Mouse (Mus musculus) brain, embryonic 14.5 days (tissue): ENCODE results near the gene Prox1. TPM values are rescaled to one million over a fixed set of nuclear protein-coding genes. Genes with fewer than 3 reads are reported as not detected.

ENCODE experiments used
- DNase-seq: peaks from one replicate; pipeline ENCODE4 v3.0.0-alpha.2; 2011; ENCODE audit warnings: low read depth
- CTCF ChIP-seq: fragments of 200-500 bp; IDR thresholded peaks from 2 replicates; pipeline ENCODE4 v1.5.1; 2012; ENCODE audit warnings: inconsistent platforms, mild to moderate bottlenecking, moderate library complexity, borderline replicate concordance; ENCODE audit not compliant: insufficient read depth, insufficient read length; ENCODE audit errors: extremely low read depth
- POLR2A ChIP-seq: fragments of 200-500 bp; IDR thresholded peaks from 2 replicates; pipeline ENCODE4 v1.6.1; 2012; ENCODE audit warnings: mild to moderate bottlenecking, inconsistent platforms, borderline replicate concordance; ENCODE audit not compliant: poor library complexity, insufficient read depth, insufficient read length, severe bottlenecking; ENCODE audit errors: extremely low read depth
- polyA plus RNA-seq: library from polyadenylated mRNA; depleted of rRNA; stranded (reverse); fragments of >200 nt; gene quantifications from 2 replicates; pipeline ENCODE4 v1.2.3, GENCODE M21; 2012

Gene Prox1
- polyA plus RNA-seq, 1 experiment = 14.5 TPM

DNA sequence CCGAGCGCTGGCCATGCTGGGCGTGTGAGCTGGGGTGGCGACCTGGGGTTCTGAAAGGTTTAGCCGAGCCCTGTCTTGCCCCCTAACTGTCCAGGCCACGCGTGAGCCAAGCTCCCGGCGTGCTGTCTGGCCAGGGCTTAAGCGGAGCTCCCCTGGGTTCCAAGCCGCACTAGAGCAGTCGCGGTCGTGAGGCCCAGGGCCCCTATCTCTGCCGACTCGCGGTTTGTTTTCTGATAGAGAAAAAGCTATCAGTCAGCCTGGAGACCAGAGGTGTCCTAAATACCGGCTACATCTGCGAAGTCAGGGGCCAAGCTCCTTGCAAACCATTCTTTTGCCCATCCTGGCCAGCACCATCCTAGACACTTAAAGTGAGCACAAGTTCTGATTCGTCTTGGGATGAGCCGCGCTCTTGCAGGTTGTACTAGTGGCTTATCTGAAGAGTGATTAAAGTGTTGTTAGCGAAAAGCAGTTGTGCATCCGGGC lies 2.5 kb upstream of the Prox1 start:
- DNase-seq = peak; percentile 50
- TF ChIP-seq CTCF (no peak), POLR2A (no peak)

DNA sequence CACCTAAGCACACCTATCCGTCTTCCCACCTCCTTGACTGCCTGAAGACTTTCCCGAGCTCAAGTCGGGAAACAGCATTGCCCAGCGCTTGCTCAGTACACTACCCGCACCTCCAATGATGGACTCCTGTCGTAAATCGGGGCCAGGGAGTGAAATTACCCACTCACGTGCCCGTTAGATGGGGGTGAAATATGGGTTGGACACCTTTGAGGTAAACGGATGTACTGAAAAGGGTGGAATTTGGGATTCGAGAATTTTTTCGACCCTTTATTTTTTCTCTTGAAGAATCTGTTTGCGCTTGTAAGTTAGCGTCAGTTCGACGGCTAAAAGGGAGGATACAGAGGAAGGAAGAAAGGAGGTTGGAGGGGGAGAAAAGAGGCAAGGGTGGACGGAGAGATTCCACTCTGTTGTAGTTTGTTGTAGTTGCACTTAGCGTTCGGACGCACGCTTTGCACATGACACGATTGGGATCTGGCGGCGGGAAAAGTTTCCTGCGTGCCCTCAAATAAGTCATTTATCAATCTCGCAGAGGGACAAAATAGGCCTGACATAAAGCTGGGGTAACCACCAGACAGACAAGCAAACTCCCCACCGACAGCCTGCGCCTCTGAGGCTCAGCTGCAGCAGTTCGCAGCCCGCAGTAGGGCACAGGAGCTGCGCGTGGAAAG lies 1.9 kb upstream of the Prox1 start:
- no peak for DNase-seq

DNA sequence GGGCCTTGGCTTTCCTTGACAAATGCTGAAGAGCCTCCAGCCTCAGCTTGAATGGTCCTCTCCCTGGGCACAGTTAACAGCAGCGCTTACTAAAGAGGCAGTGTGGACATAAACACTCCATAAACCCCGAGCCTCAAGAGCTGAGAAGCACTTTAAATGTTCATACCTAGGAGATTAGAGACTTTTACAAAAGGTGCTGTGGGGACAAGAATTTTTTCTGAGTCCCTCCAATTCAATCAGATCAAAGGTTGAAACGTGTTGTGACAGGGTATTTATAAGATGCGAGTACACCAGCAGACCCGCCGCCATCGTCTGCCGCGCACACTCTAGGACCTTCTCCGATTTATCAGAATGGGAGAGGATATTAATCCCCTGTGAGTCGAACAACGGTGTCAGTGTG lies 1.2 kb upstream of the Prox1 start:
- no peak for TF ChIP-seq CTCF
- TF ChIP-seq POLR2A = no peak
- peak; percentile 46 for DNase-seq

More for the DNA sequence above, 1.9 kb upstream of the Prox1 start:
- TF ChIP-seq CTCF (no peak), POLR2A (no peak)

DNA sequence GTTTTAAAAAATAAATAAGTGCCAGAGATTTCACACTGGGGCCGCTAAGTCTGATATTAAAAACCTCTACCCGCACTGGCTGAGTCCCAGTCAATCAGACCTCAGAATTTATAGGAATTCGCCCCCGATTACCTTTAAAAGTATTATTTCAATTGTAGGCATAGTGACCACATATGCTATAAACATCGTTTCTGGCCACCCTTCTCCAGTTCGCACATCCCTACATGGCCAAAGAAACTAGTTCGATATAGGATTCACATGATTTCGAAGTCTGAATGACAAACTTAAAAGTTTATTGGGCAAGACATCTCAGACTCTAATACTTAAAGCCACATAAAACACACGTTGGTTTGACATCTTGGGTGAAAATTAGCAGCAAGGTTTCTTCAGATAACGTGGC lies 827 bp upstream of the Prox1 start:
- TF ChIP-seq POLR2A (no peak), CTCF (no peak)
- DNase-seq = no peak

DNA sequence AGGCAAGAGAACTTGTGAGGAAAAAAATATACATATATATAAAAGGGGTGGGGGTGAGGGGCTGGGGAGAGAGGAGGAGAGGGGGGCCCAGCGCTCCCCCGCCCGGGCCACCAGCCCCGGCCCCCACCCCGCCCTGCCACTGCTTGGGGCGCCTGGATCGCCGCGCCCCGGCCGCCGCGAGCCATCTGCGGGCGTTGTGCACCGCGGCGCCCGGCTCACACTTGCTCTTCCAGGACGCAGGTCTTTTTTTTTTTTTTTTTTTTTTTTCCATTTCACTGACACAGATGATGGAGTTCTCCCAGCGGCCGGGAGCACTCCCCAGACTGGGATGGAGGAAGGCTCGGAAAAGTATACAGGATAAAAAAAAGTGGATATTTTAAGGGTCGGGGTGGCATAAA lies 304 bp upstream of the Prox1 start:
- no peak for TF ChIP-seq CTCF
- TF ChIP-seq POLR2A = no peak
- no peak for DNase-seq

DNA sequence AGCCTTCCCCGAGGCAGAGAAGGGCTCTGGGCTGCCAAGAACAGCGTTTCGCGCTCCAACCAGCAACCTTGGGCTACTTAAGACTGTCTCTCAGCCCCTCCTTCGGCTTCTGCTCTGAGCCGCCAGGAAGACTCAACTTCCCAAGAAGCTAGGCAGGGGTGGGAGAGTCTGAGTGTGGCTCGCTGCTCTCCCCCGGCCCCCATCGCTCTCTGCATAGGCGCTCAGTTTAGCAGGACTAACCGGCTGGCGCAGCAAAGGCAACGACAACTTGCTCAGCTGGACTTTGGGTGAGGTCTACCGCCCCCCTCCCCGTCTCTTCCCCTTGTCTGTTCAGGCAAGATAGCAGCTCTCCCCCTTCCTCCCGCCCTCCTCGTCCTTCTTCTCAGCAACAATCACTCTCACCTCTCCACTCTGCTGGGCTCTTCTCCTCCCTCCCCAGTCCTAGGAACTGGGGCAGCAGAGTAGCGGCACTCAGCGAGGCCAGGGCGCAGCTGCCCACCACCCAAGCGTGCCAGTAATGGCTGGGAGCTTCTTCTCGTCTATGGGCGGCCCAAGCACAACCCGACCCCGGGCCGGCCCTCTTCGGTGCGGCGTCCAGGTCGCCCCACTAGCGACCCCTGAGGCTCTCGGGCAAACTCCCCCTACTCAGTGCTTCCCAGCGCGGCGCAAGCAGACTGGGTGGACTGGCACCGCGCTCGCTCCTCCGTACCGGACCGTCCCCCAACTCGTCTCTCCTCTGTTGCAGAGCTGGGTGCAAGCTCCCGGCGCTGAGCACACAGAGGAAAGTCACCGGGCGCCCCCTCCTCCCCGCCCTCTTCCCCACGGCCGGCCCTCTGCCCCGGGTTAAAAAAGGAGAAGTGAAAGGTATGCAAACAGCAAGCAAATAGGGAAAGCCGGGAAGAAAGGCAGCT lies 1.5 kb downstream of the Prox1 start:
- TF ChIP-seq POLR2A = no peak
- TF ChIP-seq CTCF = no peak
- DNase-seq = peak; percentile 71

DNA sequence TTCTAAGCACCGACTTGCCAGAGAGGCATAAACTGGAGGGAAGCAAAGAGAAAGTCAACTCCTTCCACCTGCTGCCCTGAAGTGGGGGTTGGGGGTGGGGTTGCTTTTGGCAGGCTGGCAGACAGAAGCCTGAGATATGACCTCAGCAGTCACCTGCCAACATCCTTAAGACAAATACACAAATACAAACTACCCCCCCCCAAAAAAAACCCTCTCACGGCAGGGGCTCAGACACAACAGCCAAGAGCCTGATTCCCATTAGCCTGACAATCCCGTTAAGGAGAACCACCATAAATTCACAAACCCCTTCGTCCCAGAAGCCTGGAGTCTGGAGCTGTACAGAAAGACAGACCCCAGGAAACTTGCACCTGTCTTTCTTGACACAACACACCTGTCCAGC lies 2.4 kb downstream of the Prox1 start:
- no peak for TF ChIP-seq CTCF
- TF ChIP-seq POLR2A = no peak
- DNase-seq = peak; percentile 52

DNA sequence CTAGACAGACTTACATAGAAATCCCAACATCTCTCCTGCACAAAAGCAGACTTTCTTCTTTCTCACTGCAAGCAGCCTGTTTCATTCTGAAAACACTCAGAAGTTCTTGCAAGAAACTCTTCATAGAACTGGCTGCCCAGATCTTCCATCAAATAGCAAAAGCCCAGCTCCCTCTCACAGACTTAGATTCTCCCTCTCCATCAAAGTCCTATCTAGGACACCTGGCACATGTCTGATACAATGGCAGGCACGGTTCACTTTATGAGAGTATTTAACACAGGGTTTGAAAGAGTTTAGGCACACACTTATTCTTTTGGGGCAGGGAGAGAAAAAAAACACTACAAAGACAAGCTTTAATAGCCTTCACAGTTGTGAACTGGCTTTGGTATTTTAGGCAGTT lies 2.9 kb downstream of the Prox1 start:
- no peak for TF ChIP-seq CTCF
- TF ChIP-seq POLR2A = no peak
- DNase-seq = no peak

DNA sequence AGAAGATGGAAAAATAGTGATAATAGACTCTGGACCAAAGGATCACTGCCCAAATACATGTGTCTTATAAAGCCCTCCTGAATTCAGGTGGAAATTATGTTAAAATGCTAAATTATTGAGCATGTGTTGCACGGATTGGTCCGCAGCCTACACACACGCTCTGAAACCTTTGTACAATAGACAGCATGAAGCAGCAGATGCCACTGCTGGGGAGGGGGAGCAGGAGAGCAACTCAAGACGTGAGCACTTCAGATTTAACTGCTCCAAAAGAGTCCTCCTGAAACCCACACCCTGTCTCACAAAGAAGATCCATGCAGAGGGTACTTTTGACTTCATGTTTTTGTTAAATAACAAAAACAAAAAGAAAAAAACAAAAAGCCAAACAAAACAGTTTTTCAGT lies 5.0 kb downstream of the Prox1 start:
- TF ChIP-seq POLR2A (no peak), CTCF (no peak)
- peak; percentile 67 for DNase-seq

DNA sequence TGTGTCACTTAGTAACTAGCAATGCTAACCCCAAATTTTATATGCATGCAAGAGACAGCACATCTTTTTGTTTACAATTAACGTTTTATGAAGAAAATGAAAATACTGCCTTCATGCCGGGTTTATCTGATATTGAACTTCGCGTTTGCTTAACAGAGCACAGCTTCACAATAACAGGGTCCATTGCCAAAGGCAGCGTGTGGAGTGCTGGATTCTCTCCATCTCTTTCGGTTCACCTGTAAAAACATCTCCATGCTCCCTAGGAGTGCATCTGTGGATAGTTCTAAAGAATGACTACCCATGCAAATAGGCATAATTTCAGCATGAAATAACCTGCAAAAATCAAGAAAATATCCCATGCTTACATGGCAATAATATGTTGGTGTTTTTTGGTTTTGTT lies 7.0 kb downstream of the Prox1 start:
- DNase-seq = no peak
- TF ChIP-seq CTCF (no peak), POLR2A (no peak)

DNA sequence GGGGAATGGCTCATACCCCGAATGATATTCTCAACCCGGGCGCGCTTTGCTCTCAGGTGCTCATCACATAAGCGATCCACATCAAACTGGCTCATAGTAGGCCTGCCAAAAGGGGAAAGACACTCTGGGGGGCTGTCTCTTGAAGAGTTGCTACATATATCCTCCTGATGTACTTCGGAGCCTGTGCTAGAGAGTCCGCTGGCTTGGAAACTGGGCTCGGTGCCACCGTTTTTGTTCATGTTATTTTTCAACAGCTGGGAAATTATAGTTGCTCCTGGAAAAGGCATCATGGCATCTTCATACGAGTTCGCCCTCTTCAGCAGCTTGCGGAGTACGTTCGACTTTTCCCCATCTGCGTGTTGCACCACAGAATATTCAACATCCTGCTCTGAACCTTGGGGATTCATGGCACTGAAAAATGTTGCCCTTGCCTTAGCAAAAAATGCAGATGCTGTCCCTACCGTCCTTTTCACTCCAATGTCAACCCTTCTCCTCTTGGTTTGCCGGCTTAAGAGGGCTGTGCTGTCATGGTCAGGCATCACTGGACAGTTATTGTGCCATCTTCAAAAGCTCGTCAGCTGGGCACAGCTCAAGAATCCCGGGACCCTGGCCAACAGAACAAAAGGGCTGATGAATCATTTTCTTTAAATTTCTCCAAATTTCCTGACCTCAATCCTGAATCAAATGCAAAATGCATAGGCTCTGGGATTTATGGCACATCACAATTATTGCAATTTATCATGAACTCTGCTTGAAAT lies 8.6 kb downstream of the Prox1 start:
- TF ChIP-seq CTCF = no peak
- no peak for TF ChIP-seq POLR2A
- DNase-seq = no peak
